Mouse (Mus musculus) MEL (cell line): ENCODE results near the gene Foxd1. TPM values are rescaled to one million over a fixed set of nuclear protein-coding genes. Genes with fewer than 3 reads are reported as not detected.

Experiments used
- DNase-seq: peaks from one replicate; pipeline ENCODE4 v3.0.0; 2011; ENCODE audit warnings: low read depth, low spot score
- H3K27ac ChIP-seq: 2 replicates; pipeline ENCODE4 v1.5.1; 2012; ENCODE audit warnings: low read depth, mild to moderate bottlenecking, control low read depth, low read length, moderate library complexity; ENCODE audit not compliant: control insufficient read depth
- H3K27me3 ChIP-seq, 2 experiments: fragments of 150-350 bp in 1 of 2; sonication (generic) in 1 of 2; 2 replicates each; pipeline ENCODE4 v1.6.1; 2012; ENCODE audit warnings: low read length in 2 of 2, mild to moderate bottlenecking in 2 of 2, improper control_type of control experiment in 1 of 2, moderate library complexity in 1 of 2; ENCODE audit not compliant: insufficient read depth in 2 of 2, control insufficient read depth in 1 of 2
- H3K36me3 ChIP-seq, 2 experiments: 2 replicates each; pipeline ENCODE4 v1.6.1; 2012 to 2014; ENCODE audit warnings: low read length in 2 of 2, improper control_type of control experiment in 1 of 2, inconsistent platforms in 1 of 2, mild to moderate bottlenecking in 1 of 2; ENCODE audit not compliant: insufficient read depth in 2 of 2, control insufficient read depth in 1 of 2
- H3K4me1 ChIP-seq, 2 experiments: fragments of 150-350 bp in 1 of 2; sonication (generic) in 1 of 2; 2 replicates each; pipeline ENCODE4 v1.6.1; 2012; ENCODE audit warnings: low read length in 2 of 2, improper control_type of control experiment in 1 of 2, mild to moderate bottlenecking in 1 of 2; ENCODE audit not compliant: insufficient read depth in 2 of 2, control insufficient read depth in 1 of 2
- H3K4me3 ChIP-seq, 2 experiments: fragments of 150-350 bp in 1 of 2; sonication (generic) in 1 of 2; 2 replicates each; pipeline ENCODE4 v1.5.1; 2012; ENCODE audit warnings: low read depth in 2 of 2, low read length in 2 of 2, mild to moderate bottlenecking in 2 of 2, moderate library complexity in 2 of 2, control low read depth in 1 of 2, improper control_type of control experiment in 1 of 2; ENCODE audit not compliant: control insufficient read depth in 1 of 2, insufficient read depth in 1 of 2
- H3K79me2 ChIP-seq: 2 replicates; pipeline ENCODE4 v1.6.1; 2012; ENCODE audit warnings: mild to moderate bottlenecking, low read length, moderate library complexity; ENCODE audit not compliant: control insufficient read depth, poor library complexity, insufficient read depth
- H3K9ac ChIP-seq: 2 replicates; pipeline ENCODE4 v1.6.1; 2012; ENCODE audit warnings: low read depth, mild to moderate bottlenecking, control low read depth, low read length, moderate library complexity; ENCODE audit not compliant: control insufficient read depth, poor library complexity, severe bottlenecking
- H3K9me3 ChIP-seq: fragments of 150-350 bp; sonication (generic); replicated peaks from 2 replicates; pipeline ENCODE4 v1.6.1; 2012; ENCODE audit warnings: mild to moderate bottlenecking, low read length, improper control_type of control experiment, moderate library complexity; ENCODE audit not compliant: insufficient read depth
- BHLHE40 ChIP-seq: IDR thresholded peaks from 2 replicates; pipeline ENCODE4 v1.6.1; 2012; ENCODE audit warnings: low read depth, mild to moderate bottlenecking, inconsistent platforms, low read length, improper control_type of control experiment, borderline replicate concordance
- CHD1 ChIP-seq: IDR thresholded peaks from 2 replicates; pipeline ENCODE4 v1.6.1; 2012; ENCODE audit warnings: low read depth, mild to moderate bottlenecking, inconsistent platforms, low read length, improper control_type of control experiment
- CTCF ChIP-seq, 3 experiments: IDR thresholded peaks in 2 of 3; conservative IDR thresholded peaks in 1 of 3; 2 replicates each; pipeline ENCODE4 v1.5.1; 2011 to 2012; ENCODE audit warnings: low read length in 3 of 3, low read depth in 2 of 3, mild to moderate bottlenecking in 2 of 3, improper control_type of control experiment in 1 of 3, inconsistent platforms in 1 of 3, mixed read lengths in 1 of 3, moderate library complexity in 1 of 3; ENCODE audit not compliant: control insufficient read depth in 1 of 3, insufficient read depth in 1 of 3, poor library complexity in 1 of 3, severe bottlenecking in 1 of 3
- E2F4 ChIP-seq: IDR thresholded peaks from 2 replicates; pipeline ENCODE4 v1.6.1; 2011; ENCODE audit warnings: low read depth, low read length, improper control_type of control experiment, borderline replicate concordance
- ELF1 ChIP-seq: IDR thresholded peaks from 2 replicates; pipeline ENCODE4 v1.6.1; 2014; ENCODE audit warnings: low read depth, mild to moderate bottlenecking, inconsistent platforms, low read length, improper control_type of control experiment, moderate library complexity
- HCFC1 ChIP-seq: IDR thresholded peaks from 2 replicates; pipeline ENCODE4 v1.6.1; 2012; ENCODE audit warnings: low read depth, mild to moderate bottlenecking, inconsistent platforms, low read length, improper control_type of control experiment, moderate library complexity
- MAFK ChIP-seq: IDR thresholded peaks from 2 replicates; pipeline ENCODE4 v1.6.1; 2011; ENCODE audit warnings: low read depth, mild to moderate bottlenecking, low read length, improper control_type of control experiment, borderline replicate concordance
- MAZ ChIP-seq: IDR thresholded peaks from 2 replicates; pipeline ENCODE4 v1.6.1; 2012; ENCODE audit warnings: low read depth, mild to moderate bottlenecking, inconsistent platforms, low read length, improper control_type of control experiment
- MEF2A ChIP-seq: IDR thresholded peaks from 2 replicates; pipeline ENCODE4 v1.6.1; 2014; ENCODE audit warnings: low read depth, mild to moderate bottlenecking, inconsistent platforms, low read length, improper control_type of control experiment; ENCODE audit not compliant: poor library complexity, insufficient replicate concordance, severe bottlenecking; ENCODE audit errors: extremely low read depth
- MYB ChIP-seq: IDR thresholded peaks from 2 replicates; pipeline ENCODE4 v1.6.1; 2011; ENCODE audit warnings: mild to moderate bottlenecking, low read depth, low read length, improper control_type of control experiment
- NELFE ChIP-seq: IDR thresholded peaks from 2 replicates; pipeline ENCODE4 v1.6.1; 2011; ENCODE audit warnings: low read depth, low read length, improper control_type of control experiment
- POLR2A ChIP-seq, 2 experiments: IDR thresholded peaks; 2 replicates each; pipeline ENCODE4 v1.6.1; 2011 to 2012; ENCODE audit warnings: low read length in 2 of 2, mild to moderate bottlenecking in 2 of 2, control low read depth in 1 of 2, improper control_type of control experiment in 1 of 2, low read depth in 1 of 2, moderate library complexity in 1 of 2; ENCODE audit not compliant: control insufficient read depth in 1 of 2, insufficient read depth in 1 of 2, poor library complexity in 1 of 2
- POLR2AphosphoS2 ChIP-seq: IDR thresholded peaks from 2 replicates; pipeline ENCODE4 v1.6.1; 2011; ENCODE audit warnings: low read length, improper control_type of control experiment
- RCOR1 ChIP-seq: IDR thresholded peaks from 2 replicates; pipeline ENCODE4 v1.6.1; 2012; ENCODE audit warnings: low read depth, mild to moderate bottlenecking, inconsistent platforms, low read length, improper control_type of control experiment
- TAL1 ChIP-seq: IDR thresholded peaks from 2 replicates; pipeline ENCODE4 v1.6.1; 2012; ENCODE audit warnings: mild to moderate bottlenecking, inconsistent platforms, low read length, moderate library complexity, mixed read lengths
- USF1 ChIP-seq: IDR thresholded peaks from 2 replicates; pipeline ENCODE4 v1.6.1; 2014; ENCODE audit warnings: low read depth, mild to moderate bottlenecking, inconsistent platforms, low read length, improper control_type of control experiment, moderate library complexity
- ZC3H11A ChIP-seq: IDR thresholded peaks from 2 replicates; pipeline ENCODE4 v1.6.1; 2012; ENCODE audit warnings: low read depth, mild to moderate bottlenecking, inconsistent platforms, low read length, improper control_type of control experiment
- ZKSCAN1 ChIP-seq: IDR thresholded peaks from 2 replicates; pipeline ENCODE4 v1.6.1; 2012; ENCODE audit warnings: low read depth, mild to moderate bottlenecking, inconsistent platforms, low read length, improper control_type of control experiment, moderate library complexity
- ZMIZ1 ChIP-seq: IDR thresholded peaks from 2 replicates; pipeline ENCODE4 v1.6.1; 2012; ENCODE audit warnings: low read depth, mild to moderate bottlenecking, inconsistent platforms, low read length, improper control_type of control experiment, moderate library complexity
- ZNF384 ChIP-seq: IDR thresholded peaks from 2 replicates; pipeline ENCODE4 v1.6.1; 2012; ENCODE audit warnings: low read depth, mild to moderate bottlenecking, inconsistent platforms, low read length, improper control_type of control experiment
- polyA plus RNA-seq, 2 experiments: library from polyadenylated mRNA; stranded (reverse) in 1 of 2; unstranded in 1 of 2; fragments of >175 nt in 1 of 2; fragments of >200 nt in 1 of 2; gene quantifications; 2 replicates each; pipeline versions ENCODE4 v1.2.1 to v1.2.4; 2012; ENCODE audit warnings: low replicate concordance in 2 of 2, low read depth in 1 of 2; ENCODE audit not compliant: insufficient read length in 2 of 2, insufficient read depth in 1 of 2, missing spikeins in 1 of 2
- total RNA-seq: library from RNA; depleted of rRNA; stranded (reverse); fragments of 300-350 nt; gene quantifications from 2 replicates; pipeline ENCODE4 v1.2.3, GENCODE M21; 2012

The Foxd1 gene
- total and polyA plus RNA-seq, 3 experiments: not detected

DNA sequence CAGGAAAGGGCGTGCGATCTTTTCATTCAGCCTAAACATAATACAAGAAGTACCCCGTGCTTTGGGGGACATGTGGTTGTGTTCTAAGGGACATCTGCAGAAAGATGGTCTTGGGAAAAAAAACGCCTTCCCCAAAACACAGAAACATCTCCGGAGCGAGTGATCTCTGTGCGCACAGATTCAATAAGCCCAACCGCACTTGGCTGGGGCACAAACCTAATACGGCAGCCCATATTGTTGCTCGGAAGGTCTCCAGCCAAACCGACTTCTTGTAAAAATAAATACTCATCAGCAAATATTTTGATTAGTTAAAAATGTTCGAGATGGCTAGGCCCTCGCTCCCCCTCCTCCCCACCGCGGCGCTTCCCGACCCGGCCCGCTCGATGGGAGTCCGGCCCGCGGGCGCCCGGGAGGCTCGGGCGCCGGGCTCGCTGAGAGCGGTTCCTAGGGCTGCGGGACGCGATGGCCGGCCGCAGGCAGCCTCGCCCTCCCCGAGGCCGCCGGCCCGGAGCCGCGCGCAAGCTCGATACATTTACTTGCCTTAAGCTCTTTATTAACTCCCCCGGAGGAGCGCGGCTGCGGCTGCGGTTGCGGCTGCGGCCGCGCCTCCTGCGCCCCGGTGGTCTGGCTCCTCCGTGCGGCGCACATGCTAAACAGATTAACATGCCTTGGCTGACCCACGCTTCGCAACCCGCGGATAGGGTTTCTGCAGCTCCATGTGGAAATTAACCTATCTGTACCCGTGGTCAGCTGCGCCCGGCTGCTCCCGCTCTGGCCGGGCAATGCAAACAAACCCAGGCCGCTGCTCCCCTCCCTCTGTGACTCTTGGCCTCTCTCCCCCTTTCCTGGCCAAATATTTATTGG lies 37.0 kb downstream of the Foxd1 start:
- Histone ChIP-seq H3K79me2 (no peaks in the 10 kb centered on the region), H3K4me3 (no peak overlapping the region), H3K27ac (no peak overlapping the region), H3K27me3 (no peaks in the 10 kb centered on the region), H3K9me3 (no peaks in the 10 kb centered on the region), H3K4me1 (no peaks in the 10 kb centered on the region), H3K36me3 (no peaks in the 10 kb centered on the region), H3K9ac (no peak overlapping the region)
- TF ChIP-seq HCFC1 (no peak), POLR2AphosphoS2 (no peak), USF1 (no peak), CTCF (IDR thresholded peaks at IDR 0.05 in 2 of 3, conservative IDR thresholded peaks at IDR 0.05 in 1 of 3; ENCODE audit: control insufficient read depth in 1 of 3, insufficient read depth in 1 of 3, low read depth in 2 of 3, low read length in 3 of 3, poor library complexity in 1 of 3, severe bottlenecking in 1 of 3) (no peak), ZMIZ1 (no peak), RCOR1 (no peak), BHLHE40 (no peak), ZNF384 (no peak), MEF2A (no peak), ZKSCAN1 (no peak), POLR2A (IDR thresholded peaks at IDR 0.05; ENCODE audit: control insufficient read depth in 1 of 2, insufficient read depth in 1 of 2, low read depth in 1 of 2, low read length in 2 of 2, poor library complexity in 1 of 2) (no peak), ELF1 (no peak), MAFK (no peak), TAL1 (no peak)
- no peak for DNase-seq

DNA sequence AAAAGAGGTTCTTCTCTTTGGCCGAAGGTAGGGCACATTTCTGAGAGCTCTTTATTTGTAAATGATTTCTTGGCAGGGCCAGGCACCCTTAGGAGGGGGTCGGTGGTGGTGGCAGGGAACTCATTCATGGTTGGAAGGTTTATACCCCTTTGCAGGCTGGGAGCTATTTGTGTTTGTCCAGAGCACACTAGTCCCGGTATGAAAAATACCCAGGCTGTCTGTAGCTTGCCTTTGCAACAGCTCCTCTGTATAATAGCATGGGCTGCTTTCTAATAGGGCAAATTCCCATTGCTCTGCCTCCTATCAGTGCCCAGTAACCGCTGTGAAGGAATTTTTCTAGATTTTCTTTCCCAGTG lies 37.6 kb downstream of the Foxd1 start:
- Histone ChIP-seq H3K79me2 (no peaks in the 10 kb centered on the region), H3K9ac (no peak overlapping the region), H3K4me3 (no peak overlapping the region)
- no peak for TF ChIP-seq ZC3H11A
- TF ChIP-seq CHD1: no peak
- no peak for TF ChIP-seq ZNF384
- no peak for TF ChIP-seq E2F4
- no peak for TF ChIP-seq TAL1
- TF ChIP-seq POLR2A (IDR thresholded peaks at IDR 0.05; ENCODE audit: control insufficient read depth in 1 of 2, insufficient read depth in 1 of 2, low read depth in 1 of 2, low read length in 2 of 2, poor library complexity in 1 of 2): no peak
- no peak for TF ChIP-seq NELFE
- no peak for TF ChIP-seq MAZ
- TF ChIP-seq MYB: no peak
- no peak for TF ChIP-seq HCFC1
- no peak for TF ChIP-seq ZKSCAN1
- TF ChIP-seq, all 39 proteins: peak for 0
- DNase-seq: no peak
- Histone ChIP-seq H3K27me3 (no peaks in the 10 kb centered on the region), H3K4me1 (no peaks in the 10 kb centered on the region), H3K9me3 (no peaks in the 10 kb centered on the region), H3K27ac (no peak overlapping the region), H3K36me3 (no peaks in the 10 kb centered on the region)
